Mouse (Mus musculus) cortical plate, adult 2 months (tissue): ENCODE measurements around the gene Olfr148. TPM values are rescaled to one million over a fixed set of nuclear protein-coding genes. Genes with fewer than 3 reads are reported as not detected.

Experiments
- H3K27ac ChIP-seq: fragments of 200-500 bp; 2 replicates; pipeline ENCODE4 v1.5.1; 2012; ENCODE audit warnings: low read length, control low read depth, inconsistent platforms; ENCODE audit not compliant: insufficient read depth
- H3K4me1 ChIP-seq: fragments of 200-500 bp; 2 replicates; pipeline ENCODE4 v1.6.1; 2011; ENCODE audit warnings: low read length; ENCODE audit not compliant: control insufficient read depth, insufficient read depth
- H3K4me3 ChIP-seq: fragments of 200-500 bp; 2 replicates; pipeline ENCODE4 v1.5.1; 2011; ENCODE audit warnings: mild to moderate bottlenecking, low read length, control low read depth; ENCODE audit not compliant: insufficient read depth
- CTCF ChIP-seq: fragments of 200-500 bp; IDR thresholded peaks from 2 replicates; pipeline ENCODE4 v1.5.1; 2011; ENCODE audit warnings: mild to moderate bottlenecking, control low read depth, low read length; ENCODE audit not compliant: insufficient read depth; ENCODE audit errors: extremely low read depth
- POLR2A ChIP-seq: fragments of 200-500 bp; IDR thresholded peaks from 2 replicates; pipeline ENCODE4 v1.6.1; 2011; ENCODE audit warnings: mild to moderate bottlenecking, low read length, control low read depth; ENCODE audit not compliant: insufficient read depth; ENCODE audit errors: extremely low read depth
- polyA plus RNA-seq: library from polyadenylated mRNA; depleted of rRNA; stranded (reverse); fragments of >200 nt; gene quantifications from 2 replicates; pipeline ENCODE4 v1.2.3, GENCODE M21; 2012; rRNA removed

Gene Olfr148
- polyA plus RNA-seq, 1 experiment: not detected

DNA sequence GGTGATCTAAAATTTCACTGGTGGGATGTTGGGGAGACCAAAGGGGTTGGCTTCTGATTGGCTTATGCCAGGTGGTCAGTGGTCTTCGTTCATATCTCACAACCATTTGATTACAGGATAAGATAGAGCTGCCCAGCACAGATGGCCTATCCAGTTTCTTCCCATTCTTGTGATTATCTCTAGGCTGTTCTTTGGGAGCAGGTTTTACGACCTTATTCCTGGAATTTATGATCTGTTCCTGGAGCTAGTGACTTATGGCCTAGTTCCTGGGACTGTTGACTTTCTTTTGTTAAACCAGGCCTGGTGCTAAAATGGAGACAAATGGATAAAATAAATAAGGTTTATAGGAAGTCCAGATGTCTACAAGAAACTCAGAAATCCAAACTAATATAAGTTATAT, 14.3 kb downstream of the Olfr148 start:
- no peak overlapping the region for H3K4me3 ChIP-seq
- TF ChIP-seq CTCF: no peak
- TF ChIP-seq POLR2A: no peak

DNA sequence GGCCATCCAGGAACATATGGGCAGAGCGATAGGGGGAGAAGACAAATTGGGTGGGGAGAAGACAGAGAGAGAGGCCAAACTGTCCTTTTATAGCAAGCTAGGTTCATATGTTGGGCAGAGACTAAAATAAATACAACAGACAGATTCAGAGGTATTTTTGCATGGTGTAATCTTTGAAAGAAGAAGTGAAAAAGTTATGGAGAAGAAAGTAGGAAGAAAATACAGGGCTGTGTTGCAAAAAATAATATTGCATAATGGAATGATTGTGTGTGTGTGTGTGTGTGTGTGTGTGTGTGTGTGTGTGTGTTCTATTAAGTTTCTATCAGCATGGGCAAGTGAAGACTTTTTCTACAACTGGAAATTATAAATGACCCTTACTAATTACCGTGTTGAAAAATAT, 18.6 kb downstream of the Olfr148 start:
- Histone ChIP-seq H3K4me1 (no peaks in the 10 kb centered on the region; the same call in 1 of the 2 replicates), H3K27ac (no peak overlapping the region), H3K4me3 (no peak overlapping the region)
- TF ChIP-seq CTCF: no peak

More for the DNA sequence above, 14.3 kb downstream of the Olfr148 start:
- Histone ChIP-seq H3K4me1 (no peaks in the 10 kb centered on the region), H3K27ac (no peak overlapping the region)

DNA sequence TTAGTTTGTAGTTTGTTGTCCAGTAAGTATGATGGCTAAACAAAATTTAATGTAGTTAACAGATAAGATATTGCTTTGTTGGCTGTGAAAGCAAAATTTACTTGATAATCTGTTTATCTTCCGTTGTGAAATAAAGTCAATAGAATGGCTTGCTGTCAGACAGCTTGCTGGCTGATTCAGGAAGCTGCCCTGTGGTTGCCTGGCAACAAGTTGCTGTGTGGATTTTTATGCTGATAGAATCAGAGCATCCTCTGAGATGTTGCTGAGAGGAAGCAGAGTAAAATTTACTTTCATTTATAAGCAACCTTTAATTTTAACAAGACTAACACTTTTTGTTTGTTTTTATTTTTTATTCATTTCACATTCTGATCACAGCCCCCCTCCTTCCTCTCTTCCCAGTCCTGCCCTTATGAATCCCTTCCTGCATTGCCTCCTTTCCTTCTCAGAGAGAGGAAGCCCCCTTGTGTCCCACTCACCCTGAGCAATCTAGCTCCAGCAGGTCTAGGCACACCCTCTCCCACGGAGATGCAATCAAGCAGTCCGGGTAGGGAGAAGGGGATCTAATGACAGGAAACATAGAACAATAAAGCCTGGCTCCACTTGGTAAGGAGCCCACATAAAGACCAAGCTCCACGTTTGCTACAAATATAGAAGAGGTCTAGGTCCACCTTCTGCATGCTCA, 23.6 kb downstream of the Olfr148 start:
- Histone ChIP-seq H3K27ac (no peak overlapping the region), H3K4me1 (peaks cover 2% of the 10 kb centered on the region; the same call in 1 of the 2 replicates), H3K4me3 (no peak overlapping the region)
- TF ChIP-seq CTCF (no peak), POLR2A (no peak)

DNA sequence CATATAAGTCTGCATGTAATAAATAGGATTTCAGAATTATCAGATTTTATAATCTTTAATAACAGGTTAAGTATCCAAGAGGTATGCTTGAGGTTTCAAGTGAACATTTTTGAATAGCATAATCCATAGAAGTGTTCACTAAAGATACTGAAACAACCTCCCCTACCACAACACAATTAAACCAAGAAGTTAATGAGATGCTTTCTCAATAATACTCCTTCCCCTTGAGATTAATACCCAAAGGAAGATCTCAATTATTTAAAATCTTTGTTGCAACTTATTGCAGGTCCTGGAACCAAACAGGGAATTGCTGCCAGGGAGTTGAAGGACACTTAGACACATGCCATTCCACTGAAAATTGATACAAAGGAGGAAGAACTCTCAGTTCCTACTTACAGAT, 34.3 kb downstream of the Olfr148 start, which contains the start of gene Olfr961:
Olfr961 (plus strand) TSS at position 301 of the 400 bp plus-strand sequence.
- no peaks in the 10 kb centered on the region for H3K4me1 ChIP-seq
- TF ChIP-seq CTCF (no peak), POLR2A (no peak)
- H3K27ac ChIP-seq: no peak within 1 kb of the TSS
- H3K4me3 ChIP-seq: no peak within 1 kb of the TSS

DNA sequence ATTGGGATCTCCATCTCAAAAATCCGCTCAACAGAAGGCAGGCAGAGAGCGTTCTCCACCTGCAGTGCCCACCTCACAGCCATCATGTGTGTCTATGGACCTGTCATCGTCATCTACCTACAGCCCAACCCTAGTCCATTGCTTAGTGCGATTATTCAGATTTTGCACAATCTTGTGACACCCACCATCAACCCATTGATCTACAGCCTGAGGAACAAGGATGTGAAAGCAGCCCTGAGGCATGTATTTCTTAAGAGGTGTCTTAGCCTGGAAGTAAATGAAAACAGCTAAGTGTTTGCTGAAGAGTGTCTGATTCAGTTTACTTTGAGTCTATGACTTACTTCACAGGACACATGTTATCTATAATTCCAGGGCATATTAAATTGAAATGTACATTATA, 36.9 kb downstream of the Olfr148 start:
- TF ChIP-seq CTCF: no peak
- TF ChIP-seq POLR2A: no peak
- Histone ChIP-seq H3K4me1 (no peaks in the 10 kb centered on the region), H3K27ac (no peak overlapping the region), H3K4me3 (no peak overlapping the region)

DNA sequence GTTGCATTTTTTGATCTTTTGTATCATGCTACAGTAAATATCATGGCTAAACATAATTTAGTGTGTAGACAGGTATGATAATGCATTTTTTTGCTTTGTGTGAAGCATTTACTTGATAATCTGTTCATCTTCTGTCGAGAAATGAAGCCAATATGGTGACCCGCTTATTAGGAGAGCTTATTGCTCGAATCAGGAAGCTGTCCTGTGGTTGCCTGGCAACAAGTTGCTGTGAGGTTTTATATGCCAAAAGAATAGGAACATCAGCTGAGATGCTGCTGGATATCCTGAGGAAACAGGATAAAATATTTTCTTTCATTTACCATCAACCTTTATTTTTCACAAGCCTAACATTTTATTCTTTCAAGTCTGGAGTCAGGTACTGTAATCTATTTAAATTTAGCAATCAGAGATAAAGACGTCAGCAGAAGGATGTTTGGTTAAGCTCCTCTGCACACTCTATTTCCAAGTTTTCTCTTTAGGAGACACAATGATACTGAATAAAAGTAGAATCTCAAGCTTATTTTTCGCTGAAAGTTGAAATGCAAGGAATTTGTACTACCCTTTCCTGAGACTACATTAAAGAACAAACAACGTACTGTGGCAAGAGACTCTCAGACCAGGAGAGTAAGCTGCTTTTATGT, 44.4 kb downstream of the Olfr148 start:
- TF ChIP-seq POLR2A (no peak), CTCF (no peak)

More for the DNA sequence above, 44.4 kb downstream of the Olfr148 start:
- Histone ChIP-seq H3K27ac (no peak overlapping the region), H3K4me1 (no peaks in the 10 kb centered on the region), H3K4me3 (no peak overlapping the region)

Other genes with a start within 250 kb of the Olfr148 start
- not detected in 2 replicates for gene Olfr951, start 223.2 kb upstream of the Olfr148 start, polyA plus RNA-seq
- gene Olfr952, start 183.5 kb upstream of the Olfr148 start, polyA plus RNA-seq: not detected in 2 replicates
- not detected in 2 replicates for gene Olfr954, start 154.0 kb upstream of the Olfr148 start, polyA plus RNA-seq
- not detected in 2 replicates for gene Olfr955, start 138.7 kb upstream of the Olfr148 start, polyA plus RNA-seq
- not detected in 2 replicates for gene Olfr44, start 116.7 kb upstream of the Olfr148 start, polyA plus RNA-seq
- gene Olfr957, start 94.8 kb upstream of the Olfr148 start, polyA plus RNA-seq: not detected in 2 replicates
- not detected in 2 replicates for gene Olfr958, start 56.6 kb upstream of the Olfr148 start, polyA plus RNA-seq
- gene Olfr959, start 35.1 kb upstream of the Olfr148 start, polyA plus RNA-seq: not detected in 2 replicates
- 1.7 and 2.0 TPM in 2 replicates for gene AW551984, start 6.3 kb upstream of the Olfr148 start, polyA plus RNA-seq
- not detected in 2 replicates for gene Olfr960, start 10.7 kb downstream of the Olfr148 start, polyA plus RNA-seq
- not detected in 2 replicates for gene Olfr961, start 34.4 kb downstream of the Olfr148 start, polyA plus RNA-seq
- gene Olfr963, start 56.5 kb downstream of the Olfr148 start, polyA plus RNA-seq: not detected in 2 replicates
- not detected in 2 replicates for gene Olfr149, start 96.5 kb downstream of the Olfr148 start, polyA plus RNA-seq
- not detected in 2 replicates for gene Olfr965, start 100.7 kb downstream of the Olfr148 start, polyA plus RNA-seq
- gene Olfr150, start 120.3 kb downstream of the Olfr148 start, polyA plus RNA-seq: not detected in 2 replicates
- gene Olfr967, start 135.6 kb downstream of the Olfr148 start, polyA plus RNA-seq: not detected in 2 replicates
- not detected in 2 replicates for gene Olfr968, start 172.6 kb downstream of the Olfr148 start, polyA plus RNA-seq
- gene Olfr969, start 180.3 kb downstream of the Olfr148 start, polyA plus RNA-seq: not detected in 2 replicates
- not detected in 2 replicates for gene Olfr970, start 198.2 kb downstream of the Olfr148 start, polyA plus RNA-seq
- gene Olfr971, start 226.2 kb downstream of the Olfr148 start, polyA plus RNA-seq: not detected in 2 replicates